Mouse (Mus musculus) urinary bladder, postnatal 10 days (tissue): ENCODE results near the gene Cacna2d1.

Source experiments
- DNase-seq: peaks from one replicate; pipeline ENCODE4 v3.0.0; 2022; ENCODE audit warnings: low spot score

Cacna2d1 gene

DNA sequence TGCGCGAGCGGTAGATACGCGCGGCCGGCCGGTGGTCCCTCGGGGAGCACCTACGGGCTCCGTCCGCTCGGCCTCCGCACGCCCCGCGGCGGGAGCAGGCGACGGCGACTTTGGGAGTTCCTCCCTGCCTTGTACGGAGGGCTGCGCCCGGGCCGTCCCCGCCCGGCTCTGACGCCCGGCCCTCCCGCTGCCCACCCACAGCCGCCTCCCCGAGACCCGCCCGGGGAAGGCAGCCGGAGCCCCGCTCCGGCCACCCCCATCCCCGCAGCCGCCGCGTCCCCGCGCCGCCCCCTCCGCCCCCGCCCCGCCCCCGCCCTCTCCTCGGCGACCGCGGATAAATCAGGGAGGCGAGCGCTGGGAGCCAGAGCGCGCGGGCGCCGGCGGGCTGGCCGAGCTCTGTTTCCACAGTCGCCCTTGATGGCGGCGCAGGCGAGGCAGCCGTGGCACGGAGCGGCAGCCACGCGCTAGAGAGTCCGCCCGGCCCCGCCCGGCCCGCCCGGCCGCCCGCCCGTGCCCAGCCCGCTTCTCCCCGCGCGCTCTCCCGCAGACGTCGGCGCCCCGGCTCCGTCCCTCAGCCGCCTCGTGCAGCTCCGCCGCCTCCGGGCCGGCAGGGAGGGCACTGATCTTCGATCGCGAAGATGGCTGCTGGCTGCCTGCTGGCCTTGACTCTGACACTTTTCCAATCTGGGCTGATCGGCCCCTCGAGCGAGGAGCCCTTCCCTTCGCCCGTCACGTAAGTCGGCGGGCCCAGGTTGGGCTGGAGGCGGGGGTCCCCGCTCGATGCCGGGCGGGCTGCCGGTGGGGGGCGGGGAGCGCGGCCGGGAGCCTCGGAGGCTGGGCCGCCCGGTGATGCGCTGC, at the start of gene Cacna2d1:
TSS of gene Cacna2d1 (plus strand) at position 316 of the 858 bp plus-strand sequence.
- DNase-seq, result no peak

GRCm38 (mm10) chr5:15895098-15895497, 39.4 kb upstream of the Cacna2d1 start:
- no peak for DNase-seq

- no peak for DNase-seq
Observed at GRCm38 (mm10) chr5:15896706-15897105, 37.8 kb upstream of the Cacna2d1 start.

DNA sequence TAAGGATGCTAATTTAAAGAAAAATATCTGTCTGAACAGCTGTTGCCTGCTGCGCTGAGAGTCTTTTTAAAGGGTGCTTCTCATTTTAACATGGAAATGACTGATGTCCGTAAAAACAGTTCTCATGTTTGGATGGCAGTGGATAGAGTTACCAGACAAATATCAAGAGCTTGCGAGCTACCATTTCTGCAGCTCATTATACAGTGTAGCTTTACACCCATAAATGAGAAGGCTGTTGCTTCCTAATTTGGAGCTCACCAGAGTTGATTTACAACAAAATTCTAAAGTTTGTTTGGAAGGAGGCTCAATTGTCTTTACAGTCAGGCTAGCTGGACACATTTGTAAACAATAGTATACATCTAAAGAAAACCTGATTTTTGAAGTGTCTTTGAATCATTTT, 28.0 kb upstream of the Cacna2d1 start:
- DNase-seq, result no peak

GRCm38 (mm10) chr5:15914931-15915330, 19.6 kb upstream of the Cacna2d1 start:
- no peak for DNase-seq

DNA sequence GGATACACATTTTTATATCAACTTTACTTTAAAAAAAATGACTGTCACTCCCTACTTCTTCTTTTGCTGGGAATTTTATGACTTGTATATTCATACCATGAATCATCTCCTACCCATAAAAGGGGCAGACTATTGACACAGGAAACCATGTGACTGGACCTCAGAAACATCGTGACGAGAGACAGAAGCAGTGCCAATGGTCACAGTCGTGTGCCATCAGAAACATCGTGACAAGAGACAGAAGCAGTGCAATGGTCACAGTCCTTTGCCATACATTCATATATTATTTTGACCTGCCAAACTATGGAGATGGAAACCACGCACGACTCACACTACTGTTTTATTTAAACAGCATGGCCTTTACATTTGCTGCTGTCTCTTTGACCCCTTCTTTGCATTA, 6.0 kb upstream of the Cacna2d1 start:
- no peak for DNase-seq

- no peak for DNase-seq
Observed at GRCm38 (mm10) chr5:15933017-15933416, 1.5 kb upstream of the Cacna2d1 start.

- DNase-seq, result no peak
Observed at GRCm38 (mm10) chr5:15933581-15934375, 713 bp upstream of the Cacna2d1 start.

GRCm38 (mm10) chr5:15935234-15935728, 790 bp downstream of the Cacna2d1 start:
- DNase-seq, result no peak

- no peak for DNase-seq
Observed at GRCm38 (mm10) chr5:15935831-15936710, 1.6 kb downstream of the Cacna2d1 start.

- DNase-seq, result no peak
Observed at GRCm38 (mm10) chr5:15941191-15941725, 6.8 kb downstream of the Cacna2d1 start.

DNA sequence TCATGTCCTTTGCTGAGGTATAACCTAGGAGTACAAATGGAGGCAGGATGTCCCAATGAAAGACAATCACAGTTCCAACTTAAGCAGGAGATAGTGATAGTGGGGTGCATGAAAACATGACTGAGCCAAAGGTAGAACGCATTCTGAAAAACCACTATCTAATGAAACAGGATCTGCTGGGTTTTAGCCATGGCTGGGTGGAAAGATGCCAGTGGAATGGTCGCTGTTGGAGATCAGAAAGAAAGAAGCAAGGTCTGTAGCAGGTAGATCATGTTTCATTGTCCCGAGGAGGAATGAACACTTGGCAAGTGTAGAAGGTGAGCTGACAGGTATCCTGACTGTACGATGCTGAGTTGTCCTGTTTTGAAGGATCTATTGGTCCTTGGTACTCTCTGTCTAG, 7.6 kb downstream of the Cacna2d1 start:
- DNase-seq, result no peak

- no peak for DNase-seq
Observed at GRCm38 (mm10) chr5:15948290-15949037, 14.0 kb downstream of the Cacna2d1 start.

DNA sequence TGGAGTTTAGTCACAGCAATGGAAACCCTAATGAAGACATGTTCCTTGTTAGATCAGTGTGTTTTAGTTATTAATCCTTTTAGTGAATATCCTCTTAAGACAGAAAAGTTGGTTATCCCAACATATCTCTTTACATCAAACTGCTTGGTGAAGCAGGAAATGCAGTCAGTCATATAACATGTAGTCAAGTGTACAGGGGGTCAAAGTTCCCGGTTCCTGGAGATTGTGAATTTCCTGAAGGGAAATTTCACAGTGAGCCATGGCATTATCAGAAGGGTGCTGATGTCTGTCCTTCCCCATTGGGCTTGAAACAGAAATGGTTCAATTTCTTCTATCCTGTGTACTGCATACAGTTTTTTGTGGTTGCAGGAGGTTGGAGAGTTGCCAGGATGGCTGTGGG, 25.3 kb downstream of the Cacna2d1 start:
- no peak for DNase-seq

DNA sequence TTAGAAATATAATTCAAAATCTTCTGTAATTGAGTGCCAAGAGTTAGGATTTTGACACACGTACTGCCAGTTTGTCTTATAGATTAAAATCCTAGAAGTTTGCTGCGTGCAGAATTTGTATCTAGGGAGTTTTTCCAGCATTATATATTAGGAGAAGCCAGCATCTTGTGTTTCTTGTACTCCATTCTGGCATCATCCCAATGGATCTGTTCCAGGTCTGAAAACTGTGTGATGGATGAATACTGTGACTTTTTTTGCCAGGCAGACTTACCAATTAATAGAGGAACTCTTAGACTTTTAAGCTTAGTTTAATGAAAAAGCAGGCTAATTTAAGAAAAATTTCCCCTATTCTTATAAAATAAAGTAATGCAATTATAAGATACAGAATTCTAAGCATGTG, 27.4 kb downstream of the Cacna2d1 start:
- DNase-seq, result no peak

- DNase-seq, result no peak
Observed at GRCm38 (mm10) chr5:15966888-15967287, 32.4 kb downstream of the Cacna2d1 start.

DNA sequence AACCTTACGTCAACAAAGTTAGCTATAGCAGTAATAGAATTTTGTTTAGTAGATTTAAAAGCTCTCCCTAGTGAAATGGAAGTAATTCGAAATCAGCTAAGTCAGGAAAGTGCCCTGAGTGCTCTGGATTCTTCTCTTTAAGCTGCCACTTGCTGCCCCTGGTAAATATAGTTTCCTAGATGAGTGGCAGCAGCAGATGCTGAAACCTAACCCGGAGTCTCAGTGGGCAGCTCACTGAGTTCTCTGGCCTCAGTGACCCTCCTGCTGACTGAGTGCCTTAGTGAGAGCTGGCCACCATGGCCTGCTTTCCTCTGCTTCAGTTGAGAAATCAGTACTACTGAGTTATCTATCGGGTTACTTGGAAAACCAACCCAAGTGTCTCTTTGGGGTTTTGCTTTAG, 37.3 kb downstream of the Cacna2d1 start:
- no peak for DNase-seq

DNA sequence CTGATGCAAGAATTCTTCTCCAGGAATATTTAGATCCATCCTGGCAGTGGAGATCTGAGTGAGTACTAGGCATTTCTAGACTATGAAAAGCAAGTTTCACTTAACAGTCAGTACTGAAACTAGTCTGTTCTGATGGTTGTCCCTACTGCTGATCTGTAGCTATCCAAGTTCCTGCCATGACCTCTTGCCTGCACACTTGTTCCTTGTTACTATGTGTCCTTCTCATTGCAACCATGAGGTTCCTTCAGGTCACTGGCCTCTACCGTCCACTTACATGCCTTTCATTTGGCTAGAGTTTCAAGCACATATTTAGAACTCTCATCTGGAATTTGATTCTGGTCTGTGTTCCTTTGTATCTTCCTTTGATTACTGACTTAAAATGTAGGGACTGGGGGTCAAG, 37.9 kb downstream of the Cacna2d1 start:
- no peak for DNase-seq

DNA sequence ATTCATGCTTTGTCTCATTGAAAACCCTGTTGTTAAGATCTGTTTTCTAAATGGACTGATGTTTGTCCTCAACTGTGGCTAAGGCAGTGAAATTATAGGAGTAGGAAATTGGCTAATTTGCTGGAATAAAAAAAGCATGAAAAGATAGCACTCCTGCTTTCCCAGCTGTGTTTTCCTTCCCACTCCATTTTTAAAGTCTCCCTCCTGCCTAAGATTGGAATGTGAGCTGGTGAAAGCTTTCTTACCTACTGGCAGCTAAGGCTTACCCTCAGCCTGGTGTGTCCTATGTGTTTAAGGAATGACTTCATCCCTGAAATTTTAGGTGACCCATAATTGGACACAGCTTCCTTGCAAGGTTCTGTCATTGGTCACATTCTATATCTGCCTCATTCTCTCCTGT, 40.2 kb downstream of the Cacna2d1 start:
- no peak for DNase-seq

GRCm38 (mm10) chr5:15979225-15979624, 44.7 kb downstream of the Cacna2d1 start:
- no peak for DNase-seq

- DNase-seq, result no peak
Observed at GRCm38 (mm10) chr5:15982573-15982972, 48.1 kb downstream of the Cacna2d1 start.
